Mouse (Mus musculus) kidney, adult 2 months (tissue): ENCODE measurements at regions not wholly inside any gene's neighbourhood (a gene's known extent, or its start where the extent isn't known, plus 50 kb on each side); places are given as distances from the start of the nearest gene placed in this dataset.

Experiments used
- DNase-seq: peaks from one replicate; pipeline ENCODE4 v3.0.0; 2021
- H3K27ac ChIP-seq: fragments of 200-500 bp; 2 replicates; pipeline ENCODE4 v1.5.1; 2012; ENCODE audit warnings: low read depth, low read length, control low read depth, inconsistent platforms; ENCODE audit not compliant: insufficient read depth
- H3K27me3 ChIP-seq: fragments of 200-500 bp; replicated peaks from 2 replicates; pipeline ENCODE4 v1.6.1; 2012; ENCODE audit warnings: mild to moderate bottlenecking, moderate library complexity, low read length, inconsistent platforms; ENCODE audit not compliant: control insufficient read depth, insufficient read depth
- H3K36me3 ChIP-seq: fragments of 200-500 bp; 2 replicates; pipeline ENCODE4 v1.6.1; 2012; ENCODE audit warnings: mild to moderate bottlenecking, moderate library complexity, low read length, inconsistent platforms; ENCODE audit not compliant: control insufficient read depth, insufficient read depth
- H3K4me1 ChIP-seq: fragments of 200-500 bp; 2 replicates; pipeline ENCODE4 v1.6.1; 2011; ENCODE audit warnings: low read length; ENCODE audit not compliant: control insufficient read depth, insufficient read depth
- H3K4me3 ChIP-seq: fragments of 200-500 bp; 2 replicates; pipeline ENCODE4 v1.5.1; 2011; ENCODE audit warnings: mild to moderate bottlenecking, low read depth, low read length, control low read depth; ENCODE audit not compliant: insufficient read depth
- CTCF ChIP-seq: fragments of 200-500 bp; conservative IDR thresholded peaks from 2 replicates; pipeline ENCODE4 v1.5.1; 2011; ENCODE audit warnings: low read depth, mild to moderate bottlenecking, control low read depth, low read length, moderate library complexity, mixed read lengths; ENCODE audit not compliant: insufficient read depth, insufficient read length
- POLR2A ChIP-seq: fragments of 200-500 bp; IDR thresholded peaks from one replicate; pipeline ENCODE4 v1.6.1; 2011; ENCODE audit warnings: low read depth, low read length, control low read depth
- WGBS: fragments of 180-500 bp; shearing (Covaris S2); methylation state at CpG from one replicate; pipeline ENCODE4 v1.1.7; 2018; 5-methylcytosine and 5-hydroxymethylcytosine counted together

DNA sequence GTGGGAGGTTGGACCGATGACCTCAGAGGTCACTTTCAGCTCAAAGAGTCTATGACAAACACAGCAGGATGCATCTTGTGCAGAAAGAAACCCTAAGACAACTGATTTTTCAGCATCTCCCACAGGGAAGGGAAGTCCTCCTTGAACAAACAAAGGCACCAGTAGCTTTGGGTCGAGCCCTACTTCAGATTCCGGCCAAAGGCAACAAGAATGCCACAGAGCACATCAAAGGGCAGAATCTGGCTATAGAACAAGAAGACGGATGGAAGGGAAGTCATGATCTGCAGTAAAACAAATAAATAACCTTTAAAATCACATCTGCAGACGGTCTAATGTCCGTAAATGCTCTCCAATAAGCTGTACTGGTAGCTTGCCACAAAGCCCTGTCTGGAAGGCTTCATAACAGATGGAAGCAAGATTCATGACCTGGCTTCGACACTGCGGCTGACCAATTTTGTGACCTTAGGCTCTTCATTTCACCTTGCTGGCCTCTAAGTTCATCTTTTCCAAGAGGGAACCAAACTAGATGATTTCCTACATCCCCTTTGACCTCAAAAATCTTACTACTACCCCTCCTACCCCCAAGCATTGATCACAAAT is 630.4 kb upstream of the A1bg start:
- no peaks in the 10 kb centered on the region for H3K4me1 ChIP-seq
- H3K4me3 ChIP-seq: no peak overlapping the region
- TF ChIP-seq POLR2A: no peak
- no peaks in the 10 kb centered on the region for H3K36me3 ChIP-seq
- WGBS: 54% methylated on average over 8 of the region's 8 CpGs
- peak; percentile 55 for DNase-seq
- H3K27ac ChIP-seq: no peak overlapping the region
- H3K27me3 ChIP-seq: no peaks in the 10 kb centered on the region

DNA sequence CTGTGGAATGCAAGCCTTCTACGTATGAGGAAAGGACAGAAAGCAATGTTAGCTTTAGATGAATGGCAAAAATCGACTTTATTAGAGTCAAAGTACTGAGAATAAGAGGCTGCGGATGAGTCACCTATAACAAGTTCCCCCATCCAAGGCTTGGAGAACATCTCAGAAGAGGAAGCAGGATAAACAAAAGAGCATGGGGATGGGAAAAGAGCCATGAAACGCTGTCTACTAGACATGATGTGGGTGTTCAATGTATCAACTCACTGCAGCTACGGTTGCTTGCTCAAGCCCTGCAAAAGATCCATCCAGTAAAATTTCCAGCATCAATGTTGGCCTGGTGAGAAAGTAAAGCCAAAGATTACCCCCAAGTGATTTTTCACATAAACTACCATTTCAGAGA is 628.4 kb upstream of the A1bg start:
- Histone ChIP-seq H3K36me3 (no peaks in the 10 kb centered on the region), H3K4me3 (no peak overlapping the region), H3K27ac (no peak overlapping the region), H3K4me1 (no peaks in the 10 kb centered on the region), H3K27me3 (no peaks in the 10 kb centered on the region)
- 89% methylated on average over 5 of the region's 5 CpGs for WGBS
- TF ChIP-seq CTCF (no peak), POLR2A (no peak)
- no peak for DNase-seq

GRCm38 (mm10) chr15:61548400-61548799 is 625.6 kb upstream of the A1bg start:
- TF ChIP-seq POLR2A: no peak
- TF ChIP-seq CTCF: no peak
- no peaks in the 10 kb centered on the region for H3K36me3 ChIP-seq
- no peak for DNase-seq
- no peak overlapping the region for H3K27ac ChIP-seq
- H3K4me1 ChIP-seq: no peaks in the 10 kb centered on the region
- no peak overlapping the region for H3K4me3 ChIP-seq
- WGBS: 71% methylated on average over 4 of the region's 4 CpGs
- no peaks in the 10 kb centered on the region for H3K27me3 ChIP-seq

DNA sequence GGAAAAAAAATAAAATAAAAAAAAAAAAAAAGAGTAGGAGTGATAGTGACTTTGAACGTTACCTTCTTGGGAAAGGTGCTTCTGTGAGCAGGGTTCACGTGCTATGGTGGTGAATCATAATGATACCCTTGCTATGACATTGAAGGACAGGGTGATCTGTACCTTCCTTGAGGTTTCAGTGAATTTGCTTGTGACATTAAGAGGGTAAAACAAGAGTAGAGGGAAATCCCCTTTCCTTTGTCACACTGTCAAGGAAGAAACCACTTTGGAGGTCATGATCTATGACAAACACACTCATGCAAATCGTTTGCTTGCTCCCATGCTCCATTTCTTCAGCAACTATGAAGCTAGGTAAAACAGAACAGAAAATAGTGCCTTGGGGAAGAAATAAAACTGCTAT is 623.8 kb upstream of the A1bg start:
- no peaks in the 10 kb centered on the region for H3K27me3 ChIP-seq
- H3K27ac ChIP-seq: no peak overlapping the region
- TF ChIP-seq CTCF: no peak
- no peak for TF ChIP-seq POLR2A
- H3K4me1 ChIP-seq: no peaks in the 10 kb centered on the region
- 69% methylated on average over 3 of the region's 3 CpGs for WGBS
- no peak for DNase-seq
- H3K36me3 ChIP-seq: no peaks in the 10 kb centered on the region
- no peak overlapping the region for H3K4me3 ChIP-seq

GRCm38 (mm10) chr15:61544074-61544473 is 621.3 kb upstream of the A1bg start:
- no peak for TF ChIP-seq CTCF
- no peak for TF ChIP-seq POLR2A
- no peaks in the 10 kb centered on the region for H3K4me1 ChIP-seq
- no peak overlapping the region for H3K4me3 ChIP-seq
- no peak for DNase-seq
- H3K27me3 ChIP-seq: no peaks in the 10 kb centered on the region
- H3K36me3 ChIP-seq: no peaks in the 10 kb centered on the region
- no peak overlapping the region for H3K27ac ChIP-seq
- WGBS: 80% methylated on average over 2 of the region's 2 CpGs

- no peaks in the 10 kb centered on the region; the same call in 1 of the 2 replicates for H3K27me3 ChIP-seq
- no peak for DNase-seq
- TF ChIP-seq POLR2A (no peak), CTCF (no peak)
- H3K4me1 ChIP-seq: no peaks in the 10 kb centered on the region
- 83% methylated on average over 4 of the region's 4 CpGs for WGBS
- H3K4me3 ChIP-seq: no peak overlapping the region
- H3K27ac ChIP-seq: no peak overlapping the region
- H3K36me3 ChIP-seq: no peaks in the 10 kb centered on the region
Measured at GRCm38 (mm10) chr15:61541643-61542042, 618.8 kb upstream of the A1bg start.

DNA sequence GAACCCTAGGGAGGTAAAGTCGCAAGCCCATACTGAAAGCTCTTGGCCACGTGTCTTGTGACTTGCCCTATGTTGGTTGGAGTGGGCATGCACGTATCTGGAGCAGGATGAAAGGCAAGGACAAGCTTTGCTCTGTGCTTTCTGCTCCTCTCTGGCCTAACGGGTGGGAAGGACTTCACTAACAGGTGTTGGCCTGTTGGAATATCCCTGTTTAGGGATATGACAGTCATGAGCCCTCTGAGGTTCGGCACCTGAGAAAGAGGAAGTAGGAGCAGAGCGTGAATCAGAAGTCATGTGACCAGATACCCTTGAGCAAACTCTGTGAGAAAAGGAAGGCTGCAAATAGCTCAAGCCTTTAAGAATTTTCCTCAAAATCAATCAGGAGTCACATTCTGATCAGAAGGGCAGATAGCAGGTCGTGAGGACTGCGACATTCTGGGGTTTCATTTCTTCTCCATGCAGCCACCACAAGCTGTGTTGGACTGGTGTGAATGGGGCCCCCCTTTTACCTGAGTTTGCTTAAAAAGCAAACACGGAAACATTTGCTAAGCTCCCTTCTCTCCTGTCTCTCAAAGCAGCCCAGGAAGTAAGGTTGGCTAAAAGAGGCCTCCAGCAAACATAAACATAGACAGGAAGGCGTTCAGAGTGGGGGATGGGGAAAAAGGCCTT is 618.1 kb upstream of the A1bg start:
- no peaks in the 10 kb centered on the region; the same call in 1 of the 2 replicates for H3K27me3 ChIP-seq
- H3K27ac ChIP-seq: no peak overlapping the region
- H3K4me3 ChIP-seq: no peak overlapping the region
- H3K4me1 ChIP-seq: no peaks in the 10 kb centered on the region
- no peak for TF ChIP-seq POLR2A
- no peak for TF ChIP-seq CTCF
- H3K36me3 ChIP-seq: no peaks in the 10 kb centered on the region
- 66% methylated on average over 10 of the region's 10 CpGs for WGBS
- no peak for DNase-seq

DNA sequence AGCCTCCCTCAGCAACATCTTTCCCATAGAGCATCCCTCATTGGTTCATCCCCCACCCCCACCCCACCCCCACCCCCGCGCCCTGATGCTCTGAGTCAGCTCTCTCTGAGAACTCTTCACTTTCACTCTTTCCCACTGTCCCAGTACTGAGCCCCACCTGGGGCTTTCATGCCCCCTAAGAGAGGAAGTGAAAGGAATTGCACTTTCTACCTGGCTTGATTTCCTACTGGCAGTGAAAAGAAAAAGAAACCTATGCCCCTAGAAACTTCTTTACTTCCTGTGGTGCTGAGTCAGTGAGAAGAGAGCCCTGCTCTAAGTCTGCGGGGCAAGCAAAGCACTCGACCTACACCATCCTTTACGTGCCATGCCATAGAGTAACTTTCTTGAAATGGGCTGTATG is 616.1 kb upstream of the A1bg start:
- no peak overlapping the region for H3K4me3 ChIP-seq
- WGBS: 80% methylated on average over 5 of the region's 5 CpGs
- no peaks in the 10 kb centered on the region; the same call in 1 of the 2 replicates for H3K27me3 ChIP-seq
- no peak for DNase-seq
- no peak overlapping the region for H3K27ac ChIP-seq
- no peaks in the 10 kb centered on the region for H3K36me3 ChIP-seq
- no peaks in the 10 kb centered on the region for H3K4me1 ChIP-seq
- TF ChIP-seq POLR2A (no peak), CTCF (no peak)
